Mouse (Mus musculus): ENCODE data around the gene Sectm1a. TPM values are rescaled to one million over a fixed set of nuclear protein-coding genes. Genes with fewer than 3 reads are reported as not detected.

Gene Sectm1a
- polyA plus RNA-seq, 1 experiment, result not detected

DNA sequence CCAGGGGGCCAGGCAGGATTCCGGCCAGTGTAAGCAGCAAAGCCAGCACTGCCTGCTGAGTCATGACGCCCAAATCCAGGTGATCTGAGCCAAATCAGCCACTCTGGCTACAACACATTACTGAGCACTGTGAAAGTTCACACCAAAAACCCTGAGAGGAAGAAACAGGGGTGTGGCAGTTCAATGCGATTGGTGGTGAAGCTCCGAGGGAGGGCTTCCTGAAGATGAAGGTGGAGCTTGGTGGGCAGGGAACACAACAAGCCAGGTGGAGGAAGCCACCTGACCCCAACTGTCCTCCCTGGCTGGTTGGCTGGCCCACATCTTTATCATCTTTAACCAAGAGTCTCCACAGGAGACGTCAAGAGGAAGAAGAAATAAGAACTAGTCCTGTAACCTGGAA is 41.7 kb downstream of the Sectm1a start, which contains the start of gene Cd7:
Gene Cd7 (minus strand): TSS at position 117 of the 400 bp plus-strand sequence.
- H3K79me3 ChIP-seq (ENCODE audit: low read depth), result no peaks in the 10 kb centered on the region
- H3K27me3 ChIP-seq (ENCODE audit: control insufficient read depth, insufficient read depth, insufficient read length), result peaks cover 37% of the 10 kb centered on the region
- H3K79me2 ChIP-seq (ENCODE audit: control insufficient read depth, insufficient read depth), result no peaks in the 10 kb centered on the region
- H3ac ChIP-seq (ENCODE audit: control insufficient read depth, insufficient read length, low read depth), result no peak within 1 kb of the TSS
- no peak within 1 kb of the TSS for H3K4me3 ChIP-seq (ENCODE audit: insufficient read depth, poor library complexity, severe bottlenecking)
- TF ChIP-seq USF1 (IDR thresholded peaks at IDR 0.05; ENCODE audit: low read depth), result no peak
- no peak for TF ChIP-seq CTCF (IDR thresholded peaks at IDR 0.05; ENCODE audit: control insufficient read depth, insufficient read depth, insufficient read length)
- TF ChIP-seq CEBPB (IDR thresholded peaks at IDR 0.05; ENCODE audit: low read depth), result no peak
- TF ChIP-seq MYOD1 (IDR thresholded peaks at IDR 0.05; ENCODE audit: control insufficient read depth, insufficient read length, low read depth), result no peak
- TF ChIP-seq MYOG (IDR thresholded peaks at IDR 0.05; ENCODE audit: control insufficient read depth, extremely low read depth, insufficient read length), result no peak
- no peak for TF ChIP-seq MAX (IDR thresholded peaks at IDR 0.05)
- TF ChIP-seq FOSL1 (IDR thresholded peaks at IDR 0.05; ENCODE audit: insufficient read depth, low read length, poor library complexity, severe bottlenecking), result no peak
- H3K36me3 ChIP-seq (ENCODE audit: control insufficient read depth, insufficient read depth), result no peaks in the 10 kb centered on the region

DNA sequence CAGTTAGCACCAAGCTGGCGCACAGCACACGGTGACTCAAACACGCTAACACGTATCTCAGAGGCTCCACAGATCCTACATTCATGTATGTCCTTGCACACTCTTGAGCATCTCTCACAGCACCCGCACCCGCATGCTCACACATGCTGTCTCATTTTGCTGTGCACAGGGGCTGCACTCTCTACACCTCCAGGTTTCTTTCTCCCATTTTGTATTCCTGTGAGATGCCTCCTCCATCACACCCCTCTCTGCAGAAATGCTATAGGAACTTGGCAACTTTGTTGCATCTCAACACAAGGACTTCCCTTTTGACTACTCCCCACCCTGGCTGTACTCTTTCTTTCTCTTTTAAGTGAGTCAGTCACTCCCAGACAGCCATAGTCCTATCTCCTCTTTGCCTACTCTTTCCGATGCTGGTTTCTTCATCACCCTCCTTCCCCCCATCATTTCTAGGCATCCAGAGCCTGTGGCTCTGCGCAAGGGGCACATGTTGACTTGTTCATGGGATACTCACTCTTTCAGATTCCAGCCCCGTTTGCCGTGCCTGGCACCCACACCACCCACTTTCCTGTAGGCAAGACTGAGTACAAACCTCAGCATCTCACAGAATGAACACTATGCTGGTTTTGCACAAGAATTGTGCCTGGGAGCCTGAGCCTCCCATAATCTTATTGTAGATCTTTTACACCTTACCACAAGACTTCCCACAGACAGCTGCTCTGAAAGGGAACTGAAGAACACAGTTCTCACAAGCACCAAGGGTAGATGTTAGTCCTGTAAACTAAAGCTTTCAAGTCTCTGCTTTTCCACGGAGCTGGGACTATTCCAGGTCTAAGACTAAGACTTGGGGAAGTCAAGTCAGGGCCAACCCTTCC is 42.4 kb downstream of the Sectm1a start:
- Histone ChIP-seq H3K4me3 (ENCODE audit: insufficient read depth, poor library complexity, severe bottlenecking) (no peak overlapping the region), H3K27me3 (ENCODE audit: control insufficient read depth, insufficient read depth, insufficient read length) (peaks cover 37% of the 10 kb centered on the region), H3K36me3 (ENCODE audit: control insufficient read depth, insufficient read depth) (no peaks in the 10 kb centered on the region), H3K79me3 (ENCODE audit: low read depth) (no peaks in the 10 kb centered on the region), H3K79me2 (ENCODE audit: control insufficient read depth, insufficient read depth) (no peaks in the 10 kb centered on the region), H3ac (ENCODE audit: control insufficient read depth, insufficient read length, low read depth) (no peak overlapping the region)
- TF ChIP-seq FOSL1 (IDR thresholded peaks at IDR 0.05; ENCODE audit: insufficient read depth, low read length, poor library complexity, severe bottlenecking), result no peak
- TF ChIP-seq MYOD1 (IDR thresholded peaks at IDR 0.05; ENCODE audit: control insufficient read depth, insufficient read length, low read depth), result no peak
- TF ChIP-seq MYOG (IDR thresholded peaks at IDR 0.05; ENCODE audit: control insufficient read depth, extremely low read depth, insufficient read length), result no peak
- TF ChIP-seq USF1 (IDR thresholded peaks at IDR 0.05; ENCODE audit: low read depth), result no peak
- TF ChIP-seq CEBPB (IDR thresholded peaks at IDR 0.05; ENCODE audit: low read depth), result no peak
- no peak for TF ChIP-seq MAX (IDR thresholded peaks at IDR 0.05)
- TF ChIP-seq CTCF (IDR thresholded peaks at IDR 0.05; ENCODE audit: control insufficient read depth, insufficient read depth, insufficient read length), result no peak

DNA sequence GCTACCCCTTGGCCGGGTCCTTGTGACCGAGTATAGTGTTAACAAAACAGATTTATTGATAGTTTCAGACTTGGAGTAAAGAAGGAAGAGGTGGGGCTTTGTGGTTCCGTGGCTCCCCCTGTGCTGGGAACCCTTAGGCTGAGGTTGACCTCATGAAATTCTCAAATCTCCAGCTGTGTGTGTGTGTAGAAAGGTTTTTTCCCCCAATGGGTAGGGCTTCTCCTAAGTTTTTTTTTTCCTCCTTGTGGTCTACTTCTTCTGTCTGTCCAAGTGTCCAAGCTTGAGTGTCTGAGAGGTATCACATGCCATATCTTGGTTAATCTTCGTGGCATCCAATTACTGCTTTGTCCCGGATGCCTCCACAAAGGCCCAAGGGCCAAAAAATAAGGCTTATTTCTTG is 47.9 kb downstream of the Sectm1a start:
- Histone ChIP-seq H3K4me3 (ENCODE audit: insufficient read depth, poor library complexity, severe bottlenecking) (no peak overlapping the region), H3K79me2 (ENCODE audit: control insufficient read depth, insufficient read depth) (no peaks in the 10 kb centered on the region), H3K36me3 (ENCODE audit: control insufficient read depth, insufficient read depth) (no peaks in the 10 kb centered on the region), H3K79me3 (ENCODE audit: low read depth) (no peaks in the 10 kb centered on the region), H3ac (ENCODE audit: control insufficient read depth, insufficient read length, low read depth) (no peak overlapping the region), H3K27me3 (ENCODE audit: control insufficient read depth, insufficient read depth, insufficient read length) (peaks cover 53% of the 10 kb centered on the region)
- TF ChIP-seq MYOG (IDR thresholded peaks at IDR 0.05; ENCODE audit: control insufficient read depth, extremely low read depth, insufficient read length) (no peak), USF1 (IDR thresholded peaks at IDR 0.05; ENCODE audit: low read depth) (no peak), MAX (IDR thresholded peaks at IDR 0.05) (no peak), FOSL1 (IDR thresholded peaks at IDR 0.05; ENCODE audit: insufficient read depth, low read length, poor library complexity, severe bottlenecking) (no peak), CEBPB (IDR thresholded peaks at IDR 0.05; ENCODE audit: low read depth) (no peak), MYOD1 (IDR thresholded peaks at IDR 0.05; ENCODE audit: control insufficient read depth, insufficient read length, low read depth) (no peak), CTCF (IDR thresholded peaks at IDR 0.05; ENCODE audit: control insufficient read depth, insufficient read depth, insufficient read length) (no peak)

DNA sequence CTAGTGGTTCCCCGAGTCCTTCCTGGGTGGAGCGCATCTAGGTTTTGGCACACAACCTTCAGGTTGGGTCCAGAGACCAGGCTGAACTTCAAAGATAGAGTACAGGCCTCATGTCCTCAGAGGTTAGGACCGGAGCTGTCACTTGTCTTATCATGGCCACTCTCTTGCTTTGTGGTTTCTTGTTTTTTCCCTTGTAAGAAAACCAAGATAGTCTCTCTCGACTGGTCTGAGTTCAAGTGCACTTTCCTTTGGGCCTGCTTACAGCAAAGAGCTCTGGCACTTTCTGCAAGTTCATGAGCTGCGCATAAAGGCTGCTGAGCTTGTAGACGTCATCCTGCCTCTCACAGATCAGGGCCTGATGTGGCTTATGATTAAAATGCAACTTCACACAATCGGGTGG is 53.8 kb downstream of the Sectm1a start:
- TF ChIP-seq FOSL1 (IDR thresholded peaks at IDR 0.05; ENCODE audit: insufficient read depth, low read length, poor library complexity, severe bottlenecking), result no peak
- TF ChIP-seq MAX (IDR thresholded peaks at IDR 0.05), result no peak
- TF ChIP-seq CTCF (IDR thresholded peaks at IDR 0.05; ENCODE audit: control insufficient read depth, insufficient read depth, insufficient read length), result no peak
- no peak for TF ChIP-seq CEBPB (IDR thresholded peaks at IDR 0.05; ENCODE audit: low read depth)
- TF ChIP-seq USF1 (IDR thresholded peaks at IDR 0.05; ENCODE audit: low read depth), result no peak
- no peak for TF ChIP-seq MYOG (IDR thresholded peaks at IDR 0.05; ENCODE audit: control insufficient read depth, extremely low read depth, insufficient read length)
- TF ChIP-seq MYOD1 (IDR thresholded peaks at IDR 0.05; ENCODE audit: control insufficient read depth, insufficient read length, low read depth), result no peak
- Histone ChIP-seq H3K27me3 (ENCODE audit: control insufficient read depth, insufficient read depth, insufficient read length) (peaks cover 19% of the 10 kb centered on the region), H3K79me3 (ENCODE audit: low read depth) (no peaks in the 10 kb centered on the region), H3K4me3 (ENCODE audit: insufficient read depth, poor library complexity, severe bottlenecking) (no peak overlapping the region), H3K36me3 (ENCODE audit: control insufficient read depth, insufficient read depth) (no peaks in the 10 kb centered on the region), H3K79me2 (ENCODE audit: control insufficient read depth, insufficient read depth) (no peaks in the 10 kb centered on the region), H3ac (ENCODE audit: control insufficient read depth, insufficient read length, low read depth) (no peak overlapping the region)

DNA sequence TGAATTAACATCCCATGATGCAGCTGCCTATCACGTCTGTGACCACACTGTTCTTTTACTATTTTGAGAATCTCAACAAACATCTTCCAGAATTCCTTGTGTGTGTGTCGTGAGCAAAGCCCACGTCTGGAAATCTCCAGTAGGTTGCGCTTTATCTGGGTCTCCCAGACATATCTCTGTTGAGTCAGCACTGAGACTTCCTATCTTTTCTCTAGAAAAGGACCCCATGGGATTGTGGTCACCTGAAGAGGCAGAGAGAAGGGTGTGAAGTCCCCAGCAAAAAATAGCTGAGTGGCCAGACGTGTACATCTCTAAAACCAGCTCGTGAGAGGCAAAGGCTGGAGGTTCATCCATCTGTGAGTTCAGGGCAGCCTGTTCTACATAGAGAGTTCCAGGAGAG is 56.9 kb downstream of the Sectm1a start:
- no peaks in the 10 kb centered on the region for H3K36me3 ChIP-seq (ENCODE audit: control insufficient read depth, insufficient read depth)
- no peak overlapping the region for H3K4me3 ChIP-seq (ENCODE audit: insufficient read depth, poor library complexity, severe bottlenecking)
- TF ChIP-seq CTCF (IDR thresholded peaks at IDR 0.05; ENCODE audit: control insufficient read depth, insufficient read depth, insufficient read length), result no peak
- TF ChIP-seq CEBPB (IDR thresholded peaks at IDR 0.05; ENCODE audit: low read depth), result no peak
- TF ChIP-seq MYOD1 (IDR thresholded peaks at IDR 0.05; ENCODE audit: control insufficient read depth, insufficient read length, low read depth), result no peak
- no peak for TF ChIP-seq MYOG (IDR thresholded peaks at IDR 0.05; ENCODE audit: control insufficient read depth, extremely low read depth, insufficient read length)
- TF ChIP-seq MAX (IDR thresholded peaks at IDR 0.05), result no peak
- TF ChIP-seq USF1 (IDR thresholded peaks at IDR 0.05; ENCODE audit: low read depth), result no peak
- TF ChIP-seq FOSL1 (IDR thresholded peaks at IDR 0.05; ENCODE audit: insufficient read depth, low read length, poor library complexity, severe bottlenecking), result no peak
- H3K79me3 ChIP-seq (ENCODE audit: low read depth), result no peaks in the 10 kb centered on the region
- H3ac ChIP-seq (ENCODE audit: control insufficient read depth, insufficient read length, low read depth), result no peak overlapping the region
- peaks cover 13% of the 10 kb centered on the region for H3K27me3 ChIP-seq (ENCODE audit: control insufficient read depth, insufficient read depth, insufficient read length)
- H3K79me2 ChIP-seq (ENCODE audit: control insufficient read depth, insufficient read depth), result no peaks in the 10 kb centered on the region
